Comparison of ENCODE assay signal across 19 mouse cellular contexts in genomic region chr9:86789186-86789585, GRCm38 (mm10). TPM values are rescaled to one million over a fixed set of nuclear protein-coding genes. Genes with fewer than 3 reads are reported as not detected.
"Had no signal": no experiment of that assay in that cellular context is flagged by ENCODE, and none has a peak within 500 bp of the region (broad histone marks: within the 10 kb centered on the region; RNA-seq: fewer than 3 reads in every experiment).

No protein-coding gene starts in this region.

- DNase-seq: kidney, postnatal 25 days; layer of hippocampus, postnatal 36 days; lung, adult 2 months; lung, postnatal 10 days; retina, postnatal 1 day; right cerebral cortex, postnatal 4 days; spleen, adult 18-20 months; thymus, adult 18-20 months; thymus, postnatal 14 days had no signal

- H3K27me3 ChIP-seq: limb, embryonic 13.5 days; liver, embryonic 15.5 days; midbrain, embryonic 15.5 days; neural tube, embryonic 12.5 days had no signal

- H3K36me3 ChIP-seq: limb, embryonic 13.5 days; liver, embryonic 15.5 days had no signal

- H3K4me1 ChIP-seq: liver, embryonic 15.5 days; megakaryocyte, embryonic 14.5 days; midbrain, embryonic 15.5 days; neural tube, embryonic 12.5 days had no signal

- H3K9ac ChIP-seq: limb, embryonic 13.5 days; liver, embryonic 15.5 days; midbrain, embryonic 15.5 days; neural tube, embryonic 12.5 days had no signal

- H3K4me2 ChIP-seq: limb, embryonic 13.5 days; liver, embryonic 11.5 days; liver, embryonic 15.5 days; midbrain, embryonic 11.5 days; midbrain, embryonic 15.5 days; neural tube, embryonic 12.5 days had no signal

- H3K4me3 ChIP-seq: limb, embryonic 13.5 days; liver, embryonic 15.5 days; megakaryocyte, embryonic 14.5 days; midbrain, embryonic 15.5 days; neural tube, embryonic 12.5 days had no signal

- H3K9me3 ChIP-seq: limb, embryonic 13.5 days; liver, embryonic 15.5 days; megakaryocyte, embryonic 14.5 days; midbrain, embryonic 15.5 days; neural tube, embryonic 12.5 days had no signal

- ATAC-seq: midbrain, embryonic 15.5 days had no signal

- H3K27ac ChIP-seq: liver, embryonic 15.5 days; macrophage; midbrain, embryonic 15.5 days; neural tube, embryonic 12.5 days had no signal

RNA-seq across cellular contexts. Expression of gene Prss35, which starts 45.7 kb away (rescaled TPM):
- total RNA-seq: monocyte, adult 5-6 weeks; neutrophil, adult 5-6 weeks had no signal
- polyA plus RNA-seq: macrophage had no signal
